ENCODE assay signal across 31 mouse cellular contexts in the genomic region with DNA sequence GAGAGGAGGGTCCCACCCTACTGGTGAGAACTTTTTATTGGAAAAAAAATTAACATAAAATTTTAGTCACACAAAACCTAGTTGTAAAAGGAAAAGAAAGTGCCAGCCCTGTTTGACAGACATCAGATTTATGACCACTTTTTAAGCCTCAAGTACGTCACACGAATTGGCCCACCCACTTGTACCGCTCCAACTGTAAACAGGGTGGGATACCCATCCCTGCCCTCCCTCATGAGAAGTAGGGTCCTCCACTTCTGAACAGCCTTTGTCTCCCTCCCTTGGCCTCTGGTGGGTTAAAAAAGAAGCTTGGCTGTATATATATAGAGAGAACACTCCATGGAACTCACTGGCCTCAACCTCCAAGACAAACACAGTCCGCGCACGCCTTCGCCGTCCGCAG.
DNase-seq lines count a peak whose midpoint lies in the region; ATAC-seq and TF ChIP-seq lines count a peak whose summit lies in the region.
"Had no signal": no experiment of that assay in that cellular context is flagged by ENCODE, and none has a peak within 500 bp of the region (broad histone marks: within the 10 kb centered on the region; RNA-seq: fewer than 3 reads in every experiment).

No protein-coding gene starts in this region.

- no peak overlapping the region for H3K4me3 ChIP-seq in kidney, embryonic 16.5 days (ENCODE audit: low read length)
- no peak overlapping the region for H3K4me3 ChIP-seq in intestine, embryonic 14.5 days (ENCODE audit: low read depth, low read length)
- no peak overlapping the region for H3K4me3 ChIP-seq in intestine, embryonic 16.5 days (ENCODE audit: low read length)
- H3K4me3 ChIP-seq in stomach, embryonic 14.5 days (ENCODE audit: low read depth, low read length), result no peak overlapping the region
- no peak overlapping the region for H3K4me3 ChIP-seq in layer of hippocampus, adult 2 months
- H3K4me3 ChIP-seq: embryonic facial prominence, embryonic 10.5 days; embryonic facial prominence, embryonic 15.5 days; forebrain, embryonic 13.5 days; heart, embryonic 15.5 days; hindbrain, embryonic 12.5 days; liver, embryonic 12.5 days; megakaryocyte, embryonic 14.5 days; midbrain, embryonic 12.5 days; neural tube, embryonic 13.5 days had no signal

- H3K27me3 ChIP-seq in kidney, embryonic 16.5 days (ENCODE audit: insufficient read depth, low read length), result no peaks in the 10 kb centered on the region
- H3K27me3 ChIP-seq in intestine, embryonic 14.5 days (replicated peaks; ENCODE audit: control insufficient read depth, insufficient read depth, low read length), result no peaks in the 10 kb centered on the region
- H3K27me3 ChIP-seq in intestine, embryonic 16.5 days (replicated peaks; ENCODE audit: control insufficient read depth, insufficient read depth, low read length), result no peaks in the 10 kb centered on the region
- no peaks in the 10 kb centered on the region for H3K27me3 ChIP-seq in stomach, embryonic 14.5 days (ENCODE audit: control insufficient read depth, insufficient read depth, low read length)
- H3K27me3 ChIP-seq: embryonic facial prominence, embryonic 15.5 days; forebrain, embryonic 13.5 days; heart, embryonic 15.5 days; hindbrain, embryonic 12.5 days; liver, embryonic 12.5 days; megakaryocyte, embryonic 14.5 days; neural tube, embryonic 13.5 days had no signal

- no peak overlapping the region for H3K9ac ChIP-seq in kidney, embryonic 16.5 days (replicated peaks; ENCODE audit: low read length)
- H3K9ac ChIP-seq in intestine, embryonic 14.5 days (ENCODE audit: low read length), result no peak overlapping the region
- peak overlapping the region; percentile 41 for H3K9ac ChIP-seq in intestine, embryonic 16.5 days (ENCODE audit: low read depth, low read length)
- no peak overlapping the region for H3K9ac ChIP-seq in stomach, embryonic 14.5 days (replicated peaks; ENCODE audit: low read depth, low read length)
- H3K9ac ChIP-seq: embryonic facial prominence, embryonic 15.5 days; forebrain, embryonic 13.5 days; heart, embryonic 15.5 days; hindbrain, embryonic 12.5 days; liver, embryonic 12.5 days; liver, postnatal 0 days; midbrain, embryonic 12.5 days; neural tube, embryonic 13.5 days had no signal

- WGBS in kidney, embryonic 16.5 days, result 60% methylated on average over 9 of the region's 9 CpGs
- 28% methylated on average over 9 of the region's 9 CpGs for WGBS in intestine, embryonic 14.5 days
- 26% methylated on average over 9 of the region's 9 CpGs for WGBS in intestine, embryonic 16.5 days
- WGBS in stomach, embryonic 14.5 days, result 25% methylated on average over 9 of the region's 9 CpGs

- no peaks in the 10 kb centered on the region for H3K36me3 ChIP-seq in kidney, embryonic 16.5 days (ENCODE audit: insufficient read depth, low read length)
- no peaks in the 10 kb centered on the region for H3K36me3 ChIP-seq in intestine, embryonic 14.5 days (ENCODE audit: control insufficient read depth, insufficient read depth, low read length)
- no peaks in the 10 kb centered on the region for H3K36me3 ChIP-seq in intestine, embryonic 16.5 days (ENCODE audit: control insufficient read depth, insufficient read depth, low read length)
- H3K36me3 ChIP-seq in stomach, embryonic 14.5 days (ENCODE audit: control insufficient read depth, insufficient read depth, low read length), result no peaks in the 10 kb centered on the region
- H3K36me3 ChIP-seq: embryonic facial prominence, embryonic 10.5 days; embryonic facial prominence, embryonic 15.5 days; heart, embryonic 15.5 days; hindbrain, embryonic 12.5 days; liver, embryonic 12.5 days; midbrain, embryonic 12.5 days; neural tube, embryonic 13.5 days had no signal

- 0 out of 2 replicates have a peak overlapping the region, but pooled peaks have one; percentile 5 for H3K4me2 ChIP-seq in kidney, embryonic 16.5 days (replicated peaks; ENCODE audit: low read depth, low read length)
- H3K4me2 ChIP-seq in intestine, embryonic 14.5 days (ENCODE audit: low read length), result peak overlapping the region; percentile 28
- peak overlapping the region; percentile 22 for H3K4me2 ChIP-seq in intestine, embryonic 16.5 days (ENCODE audit: low read depth, low read length)
- H3K4me2 ChIP-seq in stomach, embryonic 14.5 days (replicated peaks; ENCODE audit: low read depth, low read length), result no peak overlapping the region; the same call in 1 of the 2 replicates
- H3K4me2 ChIP-seq: embryonic facial prominence, embryonic 15.5 days; forebrain, embryonic 13.5 days; heart, embryonic 15.5 days; hindbrain, embryonic 12.5 days; liver, embryonic 12.5 days; midbrain, embryonic 12.5 days; neural tube, embryonic 13.5 days had no signal

- ATAC-seq in kidney, embryonic 16.5 days (ENCODE audit: low FRiP score, low TSS enrichment), result no peak
- no peak for ATAC-seq in intestine, embryonic 14.5 days (replicated peaks; ENCODE audit: low FRiP score, low TSS enrichment, low read depth)
- ATAC-seq in intestine, embryonic 16.5 days, result peak; percentile 15
- peak; percentile 11; the same call in 1 of the 2 replicates for ATAC-seq in stomach, embryonic 14.5 days (ENCODE audit: insufficient number of reproducible peaks, insufficient read depth, low FRiP score, low read depth)
- ATAC-seq: CD4-positive, CD25-positive, alpha-beta regulatory T cell, adult 4 months; forebrain, embryonic 13.5 days; hindbrain, postnatal 0 days; liver, embryonic 12.5 days; liver, postnatal 0 days had no signal

- no peak for TF ChIP-seq CTCF in layer of hippocampus, adult 2 months (conservative IDR thresholded peaks at IDR 0.05)

- peaks cover 15% of the 10 kb centered on the region for H3K4me1 ChIP-seq in kidney, embryonic 16.5 days (ENCODE audit: insufficient read depth, low read length)
- H3K4me1 ChIP-seq in intestine, embryonic 14.5 days (replicated peaks; ENCODE audit: control insufficient read depth, insufficient read depth, low read length), result peaks cover 12% of the 10 kb centered on the region
- H3K4me1 ChIP-seq in intestine, embryonic 16.5 days (ENCODE audit: control insufficient read depth, insufficient read depth, low read length), result peaks cover 27% of the 10 kb centered on the region
- peaks cover 9% of the 10 kb centered on the region; the same call in 1 of the 2 replicates for H3K4me1 ChIP-seq in stomach, embryonic 14.5 days (ENCODE audit: control insufficient read depth, insufficient read depth, low read length)
- H3K4me1 ChIP-seq: megakaryocyte, embryonic 14.5 days; midbrain, embryonic 12.5 days had no signal

- no peak for DNase-seq in kidney, postnatal 36 days
- DNase-seq in intestine, embryonic 14.5 days (ENCODE audit: low spot score), result no peak
- DNase-seq in layer of hippocampus, adult 2 months (ENCODE audit: low spot score in 2 of 2), result no peak
- DNase-seq in layer of hippocampus, adult 11-12 months (ENCODE audit: low spot score), result no peak
- DNase-seq: adrenal gland, postnatal 25 days; cerebellum, adult 11-12 months; cerebellum, postnatal 10 days; gastrocnemius, postnatal 10 days; heart, postnatal 36 days; kidney, adult 18-20 months; kidney, postnatal 25 days; layer of hippocampus, postnatal 36 days; left cerebral cortex, postnatal 4 days; liver, postnatal 0 days; lung, postnatal 4 days; right cerebral cortex, postnatal 4 days; thymus, postnatal 25 days had no signal

- H3K9me3 ChIP-seq in kidney, embryonic 16.5 days (ENCODE audit: low read length), result no peaks in the 10 kb centered on the region
- H3K9me3 ChIP-seq in intestine, embryonic 14.5 days (ENCODE audit: control insufficient read depth, low read length), result no peaks in the 10 kb centered on the region
- H3K9me3 ChIP-seq in intestine, embryonic 16.5 days (ENCODE audit: control insufficient read depth, low read length), result no peaks in the 10 kb centered on the region
- no peaks in the 10 kb centered on the region for H3K9me3 ChIP-seq in stomach, embryonic 14.5 days (ENCODE audit: control insufficient read depth, low read depth, low read length)
- H3K9me3 ChIP-seq: embryonic facial prominence, embryonic 10.5 days; embryonic facial prominence, embryonic 15.5 days; forebrain, embryonic 13.5 days; heart, embryonic 15.5 days; hindbrain, embryonic 12.5 days; liver, embryonic 12.5 days; midbrain, embryonic 12.5 days; neural tube, embryonic 13.5 days had no signal

- no peak overlapping the region for H3K27ac ChIP-seq in kidney, embryonic 16.5 days (ENCODE audit: low read length)
- H3K27ac ChIP-seq in intestine, embryonic 14.5 days (ENCODE audit: low read depth), result no peak overlapping the region
- H3K27ac ChIP-seq in intestine, embryonic 16.5 days (ENCODE audit: low read length), result no peak overlapping the region
- H3K27ac ChIP-seq in stomach, embryonic 14.5 days (ENCODE audit: low read length), result no peak overlapping the region
- no peak overlapping the region; the same call in 1 of the 2 replicates for H3K27ac ChIP-seq in layer of hippocampus, adult 2 months
- H3K27ac ChIP-seq: embryonic facial prominence, embryonic 10.5 days; embryonic facial prominence, embryonic 15.5 days; forebrain, embryonic 13.5 days; heart, embryonic 15.5 days; hindbrain, embryonic 12.5 days; hindbrain, postnatal 0 days; liver, embryonic 12.5 days; midbrain, embryonic 12.5 days; neural tube, embryonic 13.5 days had no signal

Comparison
In these comparisons a context has a peak if more than half of its experiments do, and no peak if none do; other contexts are left out.
1. ATAC-seq: peak in intestine, embryonic 16.5 days (single experiment) and stomach, embryonic 14.5 days (single experiment); none in kidney, embryonic 16.5 days (single experiment) and intestine, embryonic 14.5 days (single experiment).